Mouse (Mus musculus): ENCODE data around the gene Tenm2. TPM values are rescaled to one million over a fixed set of nuclear protein-coding genes. Genes with fewer than 3 reads are reported as not detected.

Gene Tenm2
- total and polyA plus RNA-seq, 3 experiments = not detected

- H3K4me2 ChIP-seq (ENCODE audit: insufficient read depth, low read depth, poor library complexity, severe bottlenecking) = no peak overlapping the region
- H3K79me2 ChIP-seq (replicated peaks; ENCODE audit: control insufficient read depth, extremely low read depth, insufficient read depth, poor library complexity, severe bottlenecking) = no peaks in the 10 kb centered on the region
- no peak overlapping the region for H3K4me3 ChIP-seq (replicated peaks in 1 of 3; ENCODE audit: low read depth in 2 of 3, low read length in 2 of 3, poor library complexity in 1 of 3)
- H3K27me3 ChIP-seq (replicated peaks) = no peaks in the 10 kb centered on the region
- H3K4me1 ChIP-seq (ENCODE audit: control insufficient read depth in 1 of 2, insufficient read depth in 2 of 2) = no peaks in the 10 kb centered on the region
- DNase-seq (ENCODE audit: extremely low read depth) = no peak
- peaks cover 84% of the 10 kb centered on the region for H3K9me3 ChIP-seq (replicated peaks; ENCODE audit: low read length)
- in situ Hi-C loops (cut with MboI; ENCODE audit: low pct_ligation_motif_present, low pct_unique_long_range_greater_than_20kb, low sequenced_read_pairs) (no loop called here), dilution Hi-C loops (cut with MboI; ENCODE audit: extremely low pct_ligation_motif_present, extremely low pct_unique_long_range_greater_than_20kb, low sequenced_read_pairs) (no loop called here)
- H3K27ac ChIP-seq (ENCODE audit: insufficient read depth, low read depth) = no peak overlapping the region
- TF ChIP-seq EP300 (IDR thresholded peaks at IDR 0.05; ENCODE audit: low read length) = no peak
- TF ChIP-seq ZC3H11A (IDR thresholded peaks at IDR 0.05; ENCODE audit: low read depth, low read length) = no peak
- no peak for TF ChIP-seq MEF2A (IDR thresholded peaks at IDR 0.05; ENCODE audit: borderline replicate concordance, low read depth, low read length)
- no peak for TF ChIP-seq KAT2A (IDR thresholded peaks at IDR 0.05; ENCODE audit: insufficient replicate concordance, low read length)
- no peak for TF ChIP-seq USF2 (conservative IDR thresholded peaks at IDR 0.05; ENCODE audit: low read depth, low read length)
- TF ChIP-seq IRF4 (IDR thresholded peaks at IDR 0.05; ENCODE audit: low read depth, low read length) = no peak
- no peak for TF ChIP-seq RCOR1 (conservative IDR thresholded peaks at IDR 0.05; ENCODE audit: low read depth, low read length)
- no peak for TF ChIP-seq ELF1 (IDR thresholded peaks at IDR 0.05; ENCODE audit: low read depth, low read length)
- TF ChIP-seq NELFE (IDR thresholded peaks at IDR 0.05; ENCODE audit: low read depth, low read length) = no peak
- no peak for TF ChIP-seq MAZ (IDR thresholded peaks at IDR 0.05; ENCODE audit: low read depth, low read length)
- no peak for TF ChIP-seq POLR2AphosphoS2 (IDR thresholded peaks at IDR 0.05; ENCODE audit: low read depth, low read length)
- no peak for TF ChIP-seq SIN3A (IDR thresholded peaks at IDR 0.05; ENCODE audit: low read length)
- no peaks in the 10 kb centered on the region for H3K36me3 ChIP-seq (replicated peaks in 1 of 2; ENCODE audit: control insufficient read depth in 1 of 2, insufficient read depth in 1 of 2, low read length in 1 of 2)
- H3K9ac ChIP-seq (ENCODE audit: insufficient read depth, low read depth) = no peak overlapping the region
Observed at GRCm38 (mm10) chr11:36690826-36691225, 544.9 kb downstream of the Tenm2 start.

- Histone ChIP-seq H3K27me3 (replicated peaks) (no peaks in the 10 kb centered on the region), H3K9me3 (replicated peaks; ENCODE audit: low read length) (peaks cover 70% of the 10 kb centered on the region), H3K79me2 (replicated peaks; ENCODE audit: control insufficient read depth, extremely low read depth, insufficient read depth, poor library complexity, severe bottlenecking) (no peaks in the 10 kb centered on the region), H3K9ac (ENCODE audit: insufficient read depth, low read depth) (no peak overlapping the region), H3K4me2 (ENCODE audit: insufficient read depth, low read depth, poor library complexity, severe bottlenecking) (no peak overlapping the region), H3K4me3 (replicated peaks in 1 of 3; ENCODE audit: low read depth in 2 of 3, low read length in 2 of 3, poor library complexity in 1 of 3) (no peak overlapping the region), H3K27ac (ENCODE audit: insufficient read depth, low read depth) (no peak overlapping the region), H3K36me3 (replicated peaks in 1 of 2; ENCODE audit: control insufficient read depth in 1 of 2, insufficient read depth in 1 of 2, low read length in 1 of 2) (no peaks in the 10 kb centered on the region), H3K4me1 (ENCODE audit: control insufficient read depth in 1 of 2, insufficient read depth in 2 of 2) (no peaks in the 10 kb centered on the region)
- dilution Hi-C loops (cut with MboI; ENCODE audit: extremely low pct_ligation_motif_present, extremely low pct_unique_long_range_greater_than_20kb, low sequenced_read_pairs) = no loop called here
- in situ Hi-C loops (cut with MboI; ENCODE audit: low pct_ligation_motif_present, low pct_unique_long_range_greater_than_20kb, low sequenced_read_pairs) = no loop called here
- TF ChIP-seq CTCF (conservative IDR thresholded peaks at IDR 0.05 in 1 of 2, IDR thresholded peaks at IDR 0.05 in 1 of 2; ENCODE audit: low read depth in 2 of 2, low read length in 2 of 2) = no peak
- TF ChIP-seq MYC (IDR thresholded peaks at IDR 0.05; ENCODE audit: low read depth, low read length) = no peak
- no peak for TF ChIP-seq USF1 (IDR thresholded peaks at IDR 0.05; ENCODE audit: low read depth, low read length)
- TF ChIP-seq POLR2AphosphoS2 (IDR thresholded peaks at IDR 0.05; ENCODE audit: low read depth, low read length) = no peak
- TF ChIP-seq RAD21 (IDR thresholded peaks at IDR 0.05; ENCODE audit: low read depth, low read length) = no peak
- no peak for TF ChIP-seq MEF2A (IDR thresholded peaks at IDR 0.05; ENCODE audit: borderline replicate concordance, low read depth, low read length)
- TF ChIP-seq USF2 (conservative IDR thresholded peaks at IDR 0.05; ENCODE audit: low read depth, low read length) = no peak
- TF ChIP-seq EP300 (IDR thresholded peaks at IDR 0.05; ENCODE audit: low read length) = no peak
- TF ChIP-seq TCF12 (IDR thresholded peaks at IDR 0.05; ENCODE audit: low read depth, low read length) = no peak
- no peak for DNase-seq (ENCODE audit: extremely low read depth)
Observed at GRCm38 (mm10) chr11:36686253-36686652, 549.5 kb downstream of the Tenm2 start.
